Mouse (Mus musculus): ENCODE data around the gene Frmd4b.

Gene Frmd4b

GRCm38 (mm10) chr6:97252086-97252485 is 365.3 kb downstream of the Frmd4b start:
- DNase-seq (ENCODE audit: low read depth): no peak

GRCm38 (mm10) chr6:97250966-97251365 is 366.4 kb downstream of the Frmd4b start:
- no peak for DNase-seq (ENCODE audit: low read depth)

GRCm38 (mm10) chr6:97245200-97245599 is 372.1 kb downstream of the Frmd4b start:
- DNase-seq (ENCODE audit: low read depth): no peak

- DNase-seq (ENCODE audit: low read depth): no peak
Measured at GRCm38 (mm10) chr6:97242522-97242921, 374.8 kb downstream of the Frmd4b start.

- no peak for DNase-seq (ENCODE audit: low read depth)
Measured at GRCm38 (mm10) chr6:97240092-97240491, 377.2 kb downstream of the Frmd4b start.

- no peak for DNase-seq (ENCODE audit: low read depth)
Measured at GRCm38 (mm10) chr6:97239360-97239759, 378.0 kb downstream of the Frmd4b start.
